In genomic region chr16:39056961-39057360, GRCm38 (mm10) we compare ENCODE assay signal across 22 mouse cellular contexts.
DNase-seq lines count a peak whose midpoint lies in the region; ATAC-seq and TF ChIP-seq lines count a peak whose summit lies in the region.
"Had no signal": no experiment of that assay in that cellular context is flagged by ENCODE, and none has a peak within 500 bp of the region (broad histone marks: within the 10 kb centered on the region; RNA-seq: fewer than 3 reads in every experiment).

No protein-coding gene starts in this region.

- TF ChIP-seq EP300 in heart, postnatal 0 days (IDR thresholded peaks at IDR 0.05; ENCODE audit: low read depth): no peak

- WGBS in heart, postnatal 0 days: 17% methylated on average over 12 of the region's 12 CpGs

- 0 out of 2 replicates have a peak overlapping the region, but pooled peaks have one; percentile 10 for H3K4me3 ChIP-seq in heart, postnatal 0 days (ENCODE audit: low read depth, low read length)
- H3K4me3 ChIP-seq: embryonic facial prominence, embryonic 10.5 days; forebrain, embryonic 13.5 days; hindbrain, embryonic 12.5 days; intestine, embryonic 15.5 days; liver, embryonic 12.5 days; midbrain, embryonic 10.5 days; neural tube, embryonic 12.5 days had no signal

- intact Hi-C loops in heart, postnatal 25 days (cut with DNase I): loop anchor here (5.0 kb wide), 1 partner anchor 520 kb away; no protein-coding TSS in a partner anchor
- intact Hi-C loops in heart, postnatal 10 days (cut with DNase I): no loop called here

- peak overlapping the region; percentile 47 for H3K4me2 ChIP-seq in heart, postnatal 0 days (ENCODE audit: low read depth, low read length)
- H3K4me2 ChIP-seq: forebrain, embryonic 13.5 days; hindbrain, embryonic 12.5 days; intestine, embryonic 15.5 days; liver, embryonic 12.5 days; lung, embryonic 14.5 days; neural tube, embryonic 12.5 days had no signal

- peak; percentile 79 for DNase-seq in heart, adult 11 months
- no peak for DNase-seq in heart, postnatal 25 days (ENCODE audit: low spot score)
- DNase-seq in heart, postnatal 0 days (ENCODE audit: low spot score): no peak
- DNase-seq in heart, postnatal 10 days: no peak
- peak; percentile 16 to 28 for DNase-seq in kidney, postnatal 36 days
- DNase-seq in kidney, adult 11 months: no peak
- no peak for DNase-seq in spleen, postnatal 36 days (ENCODE audit: low spot score in 2 of 2)
- DNase-seq: cerebellum, adult 11-12 months; gastrocnemius, postnatal 25 days; layer of hippocampus, adult 9-11 months; lung, postnatal 4 days; right cerebral cortex, postnatal 4 days; thymus, postnatal 25 days had no signal

- TF ChIP-seq CTCF in heart, postnatal 0 days (IDR thresholded peaks at IDR 0.05; ENCODE audit: low read depth): no peak

- H3K4me1 ChIP-seq in heart, postnatal 0 days (ENCODE audit: control insufficient read depth, insufficient read depth): peaks cover 3% of the 10 kb centered on the region; the same call in 1 of the 2 replicates
- H3K4me1 ChIP-seq: forebrain, embryonic 13.5 days; hindbrain, embryonic 12.5 days; intestine, embryonic 15.5 days; liver, embryonic 12.5 days; midbrain, embryonic 10.5 days; neural tube, embryonic 12.5 days had no signal

- H3K9me3 ChIP-seq in heart, postnatal 0 days (replicated peaks; ENCODE audit: control insufficient read depth, low read length): no peaks in the 10 kb centered on the region
- H3K9me3 ChIP-seq: embryonic facial prominence, embryonic 10.5 days; forebrain, embryonic 13.5 days; hindbrain, embryonic 12.5 days; intestine, embryonic 15.5 days; liver, embryonic 12.5 days; midbrain, embryonic 10.5 days; neural tube, embryonic 12.5 days had no signal

- H3K9ac ChIP-seq in heart, postnatal 0 days (replicated peaks; ENCODE audit: low read depth, low read length): no peak overlapping the region
- H3K9ac ChIP-seq: forebrain, embryonic 13.5 days; hindbrain, embryonic 12.5 days; intestine, embryonic 15.5 days; liver, embryonic 12.5 days; lung, embryonic 14.5 days; neural tube, embryonic 12.5 days had no signal

- H3K27ac ChIP-seq in heart, postnatal 0 days (ENCODE audit: low read depth): no peak overlapping the region
- H3K27ac ChIP-seq: embryonic facial prominence, embryonic 10.5 days; forebrain, embryonic 13.5 days; hindbrain, embryonic 12.5 days; intestine, embryonic 15.5 days; liver, embryonic 12.5 days; midbrain, embryonic 10.5 days; neural tube, embryonic 12.5 days had no signal

- ATAC-seq in heart, postnatal 0 days (ENCODE audit: insufficient read depth, low read depth): no peak
- ATAC-seq: forebrain, embryonic 13.5 days; intestine, embryonic 15.5 days; liver, embryonic 12.5 days had no signal

- no peaks in the 10 kb centered on the region for H3K27me3 ChIP-seq in heart, postnatal 0 days (ENCODE audit: control insufficient read depth, insufficient read depth, low read length)
- H3K27me3 ChIP-seq: CH12.LX; intestine, embryonic 15.5 days; liver, embryonic 12.5 days; neural tube, embryonic 12.5 days had no signal

- H3K36me3 ChIP-seq in heart, postnatal 0 days (replicated peaks; ENCODE audit: control insufficient read depth, insufficient read depth, low read length): no peaks in the 10 kb centered on the region
- H3K36me3 ChIP-seq: embryonic facial prominence, embryonic 10.5 days; hindbrain, embryonic 12.5 days; intestine, embryonic 15.5 days; liver, embryonic 12.5 days; midbrain, embryonic 10.5 days; neural tube, embryonic 12.5 days had no signal

Comparison
In these comparisons a context has a peak if more than half of its experiments do, and no peak if none do; other contexts are left out.
1. DNase-seq: peak in heart, adult 11 months (single experiment) and kidney, postnatal 36 days (2 of 2); none in heart, postnatal 25 days (single experiment), heart, postnatal 0 days (single experiment), heart, postnatal 10 days (0 of 2), kidney, adult 11 months (single experiment) and spleen, postnatal 36 days (0 of 2).